Mouse (Mus musculus): ENCODE results near the gene Cntnap5a.
"Not testable (repeated sequence)": the region's sequence is repeated elsewhere in the genome, so short reads cannot be mapped to it uniquely, and the experiment has no call there.

Gene Cntnap5a

DNA sequence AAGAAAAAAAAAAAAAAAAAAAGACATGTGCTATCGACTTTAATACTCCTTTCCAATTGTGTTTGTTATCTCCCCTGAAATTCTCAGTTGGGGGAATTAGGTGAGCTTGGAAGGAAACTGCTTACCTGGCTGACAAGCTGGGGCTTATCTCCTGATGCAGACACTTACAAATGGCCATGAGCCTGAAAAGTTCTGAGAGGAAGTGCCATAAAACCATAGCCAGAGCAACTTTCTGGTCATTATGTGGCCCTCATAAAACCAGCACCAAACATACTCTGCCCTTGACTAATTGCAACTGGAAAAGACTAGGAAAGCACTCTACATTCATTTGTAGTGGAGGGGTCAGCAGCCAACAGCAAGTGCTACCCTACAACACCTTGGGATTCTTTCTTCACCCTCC is 359.5 kb downstream of the Cntnap5a start:
- no peak for DNase-seq (ENCODE audit: low spot score)

GRCm38 (mm10) chr1:116107010-116107723 is 422.6 kb downstream of the Cntnap5a start:
- no peak for DNase-seq (ENCODE audit: low spot score)

DNA sequence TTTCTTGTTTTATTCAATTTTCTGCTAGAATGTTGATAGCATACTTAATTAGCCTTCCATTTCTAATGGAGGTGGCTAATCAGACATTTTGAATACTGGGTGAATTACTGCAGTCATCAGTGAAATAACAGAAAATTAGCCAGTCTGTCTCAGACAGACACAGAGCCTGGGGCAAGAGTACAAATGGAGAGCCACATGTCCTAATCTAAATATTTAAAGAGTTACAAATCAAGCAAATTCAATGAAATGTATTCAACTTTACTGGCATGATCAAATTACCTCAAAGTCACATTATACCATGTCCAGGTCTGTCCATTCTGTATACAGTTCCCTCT is 423.1 kb downstream of the Cntnap5a start:
- no peak for DNase-seq (ENCODE audit: low spot score)

GRCm38 (mm10) chr1:116108381-116108780 is 423.8 kb downstream of the Cntnap5a start:
- no peak for DNase-seq (ENCODE audit: low spot score)

DNA sequence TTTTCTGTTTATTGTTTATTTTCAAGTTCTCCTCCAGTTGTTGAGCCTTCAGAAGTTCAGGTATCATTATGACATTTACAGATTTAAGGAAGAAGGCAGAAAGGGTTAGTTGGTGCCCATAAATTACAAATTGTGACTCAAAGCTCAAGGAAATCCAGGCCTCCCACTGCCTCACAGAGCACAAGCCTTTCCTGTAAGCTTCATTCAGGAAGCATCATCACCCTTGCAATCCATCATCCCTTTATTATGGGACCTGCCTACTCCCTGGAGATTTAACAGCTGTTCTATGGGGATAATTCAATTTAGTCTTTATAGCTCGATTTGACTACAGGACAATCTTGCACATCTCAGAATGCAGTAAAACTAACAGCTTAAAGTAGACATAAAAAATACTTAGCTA is 441.2 kb downstream of the Cntnap5a start:
- DNase-seq (ENCODE audit: low spot score) = no peak

- DNase-seq (ENCODE audit: low spot score) = no peak
Observed at GRCm38 (mm10) chr1:116127085-116127484, 442.5 kb downstream of the Cntnap5a start.

DNA sequence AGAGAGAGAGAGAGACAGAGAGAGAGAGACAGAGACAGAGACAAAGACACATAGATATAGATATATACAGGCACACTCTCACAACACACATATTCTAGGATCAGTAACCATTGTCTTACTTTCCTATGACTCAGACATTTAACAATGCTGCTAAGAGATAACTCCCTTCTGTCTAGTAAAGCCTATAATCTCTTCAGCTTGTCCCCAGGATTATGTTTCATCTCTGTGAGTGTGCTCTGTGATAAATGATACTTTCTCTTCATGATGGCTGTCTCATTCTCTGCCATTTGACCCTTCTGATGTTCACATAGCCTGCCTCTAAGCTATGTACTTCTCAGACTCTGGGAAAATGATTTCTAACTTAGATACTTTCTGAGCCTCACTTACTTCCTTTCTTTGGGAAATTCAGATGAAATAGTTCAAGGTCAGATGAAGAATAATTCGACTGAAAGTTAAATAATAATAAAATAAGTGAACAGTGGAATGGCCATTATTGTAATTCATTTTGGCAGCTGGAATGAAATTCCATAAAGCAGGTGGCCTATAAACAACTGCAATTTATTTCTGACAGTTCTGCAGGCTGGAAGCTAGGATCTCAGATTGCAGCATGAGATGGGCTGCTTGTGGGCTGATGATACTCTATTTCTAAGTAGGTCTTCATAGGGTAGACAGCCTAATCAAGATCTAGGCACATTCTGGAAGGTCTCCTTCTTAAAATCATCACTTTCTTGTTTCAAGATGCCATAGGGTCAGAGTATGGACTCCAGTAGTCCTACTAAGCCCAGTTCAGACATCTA is 444.1 kb downstream of the Cntnap5a start:
- no peak for DNase-seq (ENCODE audit: low spot score)

GRCm38 (mm10) chr1:116132471-116132870 is 447.9 kb downstream of the Cntnap5a start:
- DNase-seq (ENCODE audit: low spot score) = no peak

DNA sequence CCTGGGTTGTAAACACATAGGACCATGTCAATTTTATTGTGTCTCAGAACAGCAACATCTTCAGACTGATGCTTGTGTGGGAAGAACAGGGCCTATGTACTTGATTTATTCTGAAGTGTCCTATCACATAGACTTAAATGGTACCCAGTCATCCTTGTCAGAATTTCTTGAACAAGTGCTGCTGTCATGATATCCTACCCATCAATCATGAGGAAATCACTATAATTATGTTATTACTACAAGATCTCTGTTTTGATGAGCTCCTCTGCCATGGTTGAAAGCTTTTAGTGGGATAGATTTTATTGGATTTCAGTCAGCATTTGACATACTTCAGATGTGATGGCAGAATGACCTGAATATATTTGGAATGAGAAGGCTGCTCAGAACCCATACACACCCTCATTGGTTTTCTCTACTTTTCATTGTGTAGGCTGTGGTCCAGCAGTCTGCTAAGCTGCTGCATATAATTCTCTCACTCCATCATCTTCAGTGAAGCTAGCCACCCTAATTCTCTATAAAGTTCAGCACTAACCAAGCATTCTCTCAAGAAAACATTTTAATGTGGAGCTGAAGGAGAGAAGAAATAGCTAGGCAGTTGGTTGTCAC is 465.3 kb downstream of the Cntnap5a start:
- DNase-seq (ENCODE audit: low spot score) = no peak

DNA sequence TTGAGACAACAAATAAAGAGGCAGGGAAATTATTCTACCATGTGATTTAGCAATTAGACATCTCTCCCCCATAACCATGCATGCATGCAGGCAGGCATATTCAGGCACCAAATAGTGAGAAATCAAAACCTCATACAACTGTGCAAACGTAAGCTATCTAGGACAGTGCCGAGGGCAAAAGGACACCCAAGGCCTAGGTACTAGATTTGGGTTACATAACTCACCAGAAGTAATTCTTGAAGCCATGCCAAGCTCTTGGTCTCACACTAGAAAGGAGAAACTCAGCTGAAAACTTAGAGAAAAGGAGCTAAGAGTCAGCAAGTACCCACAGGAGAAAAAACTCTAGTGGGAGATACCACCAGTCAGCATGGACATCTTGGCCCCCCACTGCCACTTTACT is 499.9 kb downstream of the Cntnap5a start:
- DNase-seq (ENCODE audit: low spot score) = no peak

- DNase-seq (ENCODE audit: low spot score) = not testable (repeated sequence)
Observed at GRCm38 (mm10) chr1:116188142-116188541, 503.6 kb downstream of the Cntnap5a start.

DNA sequence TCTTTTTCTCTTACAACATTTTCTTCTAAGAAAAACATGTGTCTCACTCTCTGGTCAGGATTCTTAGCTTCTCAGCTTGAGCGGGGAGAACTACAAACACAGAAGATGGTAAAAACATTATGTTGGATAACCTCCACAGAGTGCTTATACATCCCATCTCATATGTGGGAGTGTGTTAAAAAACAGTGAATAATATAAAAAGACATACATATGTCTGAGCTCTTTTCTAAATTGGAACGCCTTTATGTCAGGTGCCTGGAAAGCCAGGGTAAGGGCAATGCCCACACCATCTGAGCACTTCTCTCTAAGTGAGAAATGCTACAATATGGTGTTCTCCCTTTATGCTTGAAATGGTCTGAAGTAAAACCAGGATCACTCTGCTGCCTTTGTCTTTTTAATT is 507.7 kb downstream of the Cntnap5a start:
- no peak for DNase-seq (ENCODE audit: low spot score)

DNA sequence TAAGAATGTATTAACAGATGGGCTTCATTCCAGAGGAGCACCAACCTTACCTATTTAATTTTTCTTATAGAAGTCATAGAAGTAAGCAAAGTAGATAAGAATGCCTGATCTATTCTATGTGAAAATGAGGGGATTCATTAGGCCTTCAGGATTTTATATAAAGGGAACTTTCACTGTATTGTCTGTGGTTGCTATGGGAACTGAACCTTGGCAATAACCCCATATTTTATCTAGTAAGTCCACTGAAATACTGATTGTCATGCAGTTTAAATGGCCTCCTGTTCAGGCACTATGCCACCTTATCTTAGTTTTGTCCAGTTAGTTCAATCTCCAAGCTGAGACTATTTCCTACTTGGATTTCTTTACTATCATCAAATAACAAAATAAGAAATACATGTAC is 532.3 kb downstream of the Cntnap5a start:
- no peak for DNase-seq (ENCODE audit: low spot score)

DNA sequence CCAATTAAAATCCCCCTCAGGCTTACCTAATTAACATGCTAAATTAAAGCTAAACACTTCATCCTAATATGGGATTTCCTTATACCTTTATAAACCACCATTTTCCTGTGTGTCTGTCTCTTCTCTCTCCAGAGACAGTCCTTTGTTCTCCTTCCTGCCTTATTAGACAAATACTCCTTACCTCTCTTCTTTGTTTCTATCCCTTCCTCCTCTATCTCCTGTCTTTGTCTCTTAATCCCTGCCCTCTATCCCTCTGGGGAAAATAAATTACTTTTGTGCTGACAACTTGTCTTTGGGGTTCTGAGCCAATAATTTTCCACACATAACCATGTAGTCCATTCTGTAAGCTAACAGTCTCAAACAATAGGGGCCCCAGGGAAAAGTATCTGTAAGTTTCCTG is 556.0 kb downstream of the Cntnap5a start:
- no peak for DNase-seq (ENCODE audit: low spot score)

DNA sequence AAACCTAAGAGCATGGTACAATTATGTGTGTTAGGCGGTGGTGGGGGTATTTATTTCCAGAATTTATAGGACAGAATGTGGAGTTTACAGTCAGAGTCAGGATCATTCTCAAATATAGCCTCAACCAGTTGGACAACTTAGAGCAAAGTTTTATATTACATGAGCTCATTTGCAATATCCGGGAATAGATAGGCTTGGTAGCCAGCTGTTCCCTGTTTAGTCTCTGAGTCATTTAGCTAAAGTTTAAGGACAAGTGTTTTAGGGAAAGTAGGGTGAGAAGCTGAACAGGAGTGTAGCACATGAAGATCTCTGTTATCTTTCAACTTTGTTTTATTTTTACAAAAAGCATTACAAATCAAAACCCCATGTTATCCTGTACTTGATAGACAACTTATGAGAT is 559.3 kb downstream of the Cntnap5a start:
- no peak for DNase-seq (ENCODE audit: low spot score)

GRCm38 (mm10) chr1:116281144-116281543 is 596.6 kb downstream of the Cntnap5a start:
- no peak for DNase-seq (ENCODE audit: low spot score)

- no peak for DNase-seq (ENCODE audit: low spot score)
Observed at GRCm38 (mm10) chr1:116283968-116284367, 599.4 kb downstream of the Cntnap5a start.

GRCm38 (mm10) chr1:116306555-116306954 is 622.0 kb downstream of the Cntnap5a start:
- no peak for DNase-seq (ENCODE audit: low spot score)

GRCm38 (mm10) chr1:116311512-116311911 is 627.0 kb downstream of the Cntnap5a start:
- no peak for DNase-seq (ENCODE audit: low spot score)

DNA sequence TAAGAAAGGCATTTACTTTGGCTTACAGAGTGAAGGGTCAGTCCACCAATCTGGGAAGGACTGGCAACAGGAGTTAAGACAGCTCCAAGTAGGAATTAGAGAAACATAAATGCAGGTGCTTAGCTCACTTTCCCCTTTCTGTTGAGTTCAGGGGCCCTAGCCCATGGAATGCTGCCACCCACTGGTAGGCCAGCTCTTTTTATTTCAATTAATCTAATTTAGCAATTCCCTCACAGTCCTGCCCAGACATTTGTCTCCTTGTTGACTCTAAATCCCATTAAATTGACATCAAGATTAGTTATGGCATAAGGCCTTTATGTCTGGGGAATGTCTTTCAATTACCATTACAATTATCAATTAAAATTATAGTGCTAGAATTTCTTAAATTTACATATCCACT is 628.7 kb downstream of the Cntnap5a start:
- DNase-seq (ENCODE audit: low spot score) = no peak

DNA sequence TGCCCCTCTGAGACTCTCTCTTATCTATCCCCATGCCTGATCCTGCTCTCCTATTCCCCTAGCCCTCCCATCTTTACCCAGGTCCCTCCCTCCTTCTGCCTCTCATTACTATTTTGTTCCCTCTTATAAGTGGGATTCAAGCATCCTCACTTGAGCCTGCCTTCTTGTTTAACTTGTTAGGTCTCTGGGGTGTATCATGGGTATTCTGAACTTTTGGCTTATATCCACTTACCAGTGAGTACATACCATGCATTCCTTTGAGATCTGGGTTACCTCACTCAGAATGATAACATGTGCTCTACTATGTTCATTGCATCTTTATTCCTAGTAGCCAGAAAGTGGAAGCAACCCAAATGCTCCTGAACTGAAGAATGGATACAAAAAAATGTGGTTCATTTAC is 639.9 kb downstream of the Cntnap5a start:
- no peak for DNase-seq (ENCODE audit: low spot score)

DNA sequence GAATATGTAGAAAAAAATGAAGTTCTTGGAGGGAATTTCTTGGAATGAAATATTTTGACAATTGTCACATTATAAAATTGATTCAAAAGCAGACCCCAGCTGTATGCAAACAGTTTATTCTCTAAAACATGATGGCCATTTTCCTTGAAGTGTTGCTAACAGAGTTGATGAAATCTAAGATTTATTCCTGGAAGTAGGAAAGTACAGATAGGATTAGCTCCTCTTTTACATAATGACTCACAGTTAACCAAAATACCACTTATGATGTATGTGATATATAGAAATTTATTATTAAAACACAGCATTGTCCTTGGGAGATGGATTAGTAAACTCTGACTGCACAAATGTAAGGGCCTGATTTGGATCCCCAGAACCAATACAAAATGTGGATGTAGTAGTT is 669.1 kb downstream of the Cntnap5a start:
- DNase-seq (ENCODE audit: low spot score) = no peak

GRCm38 (mm10) chr1:116365606-116366005 is 681.0 kb downstream of the Cntnap5a start:
- no peak for DNase-seq (ENCODE audit: low spot score)

Data from c-Kit-positive CD71-positive TER-119-positive erythroid progenitor cells, embryonic 14.5 days (primary cell).